Mouse (Mus musculus) lung, adult 2 months (tissue): ENCODE data around the gene Ajuba.

Source experiments
- CTCF ChIP-seq: fragments of 200-500 bp; IDR thresholded peaks from 2 replicates; pipeline ENCODE4 v1.5.1; 2011; ENCODE audit warnings: mild to moderate bottlenecking, low read length, control low read depth; ENCODE audit not compliant: insufficient read depth
- POLR2A ChIP-seq: fragments of 200-500 bp; IDR thresholded peaks from 2 replicates; pipeline ENCODE4 v1.6.1; 2011; ENCODE audit warnings: low read depth, mild to moderate bottlenecking, control low read depth, low read length, borderline replicate concordance; ENCODE audit errors: extremely low read depth

DNA sequence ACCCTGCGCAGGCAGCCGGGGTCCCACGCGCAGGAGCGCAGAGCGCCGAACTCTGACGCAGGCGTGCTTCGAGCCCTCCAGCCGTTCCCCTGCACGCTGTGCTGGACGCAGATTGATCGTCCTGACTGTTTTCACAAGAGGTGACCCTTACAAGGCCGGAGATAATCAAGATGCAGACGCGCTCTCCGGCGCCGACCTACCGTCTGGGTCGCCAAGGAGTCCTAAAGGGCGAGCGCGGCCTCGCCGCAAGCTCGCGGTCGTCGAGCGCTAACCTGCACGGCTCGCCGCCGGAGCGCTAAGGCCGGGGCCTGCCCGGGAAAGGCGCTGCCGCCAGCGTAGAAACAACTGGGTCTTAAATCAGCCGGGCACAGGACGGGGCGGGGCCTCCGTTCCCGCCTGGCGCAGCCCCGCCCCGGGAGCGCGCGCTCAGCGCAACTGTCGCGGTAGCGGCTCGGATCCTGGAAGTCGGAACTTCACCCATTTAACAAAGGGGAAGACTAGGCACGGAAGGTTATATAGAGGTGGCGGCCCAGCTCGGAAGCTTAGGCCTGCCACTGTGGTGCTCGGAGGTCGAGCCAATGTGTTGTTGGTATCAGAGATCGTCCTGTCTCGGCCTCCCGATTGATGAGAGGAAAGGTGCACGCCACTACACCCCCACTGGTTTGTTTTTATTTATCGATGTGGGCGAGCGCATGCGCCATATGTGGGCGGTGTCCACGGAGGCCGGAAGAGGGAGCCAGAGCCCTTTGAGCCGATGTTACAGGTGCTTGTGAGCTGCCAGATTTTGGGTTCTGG, 23.2 kb downstream of the Ajuba start, which contains the start of gene Haus4:
- TF ChIP-seq CTCF (peak; percentile 55), POLR2A (peak; percentile 60; the same call in 1 of the 2 replicates)
